Mouse (Mus musculus): Measurements from ENCODE around the gene Ntpcr. TPM values are rescaled to one million over a fixed set of nuclear protein-coding genes. Genes with fewer than 3 reads are reported as not detected.

Gene Ntpcr
- polyA plus RNA-seq, 1 experiment = 39.6 TPM

DNA sequence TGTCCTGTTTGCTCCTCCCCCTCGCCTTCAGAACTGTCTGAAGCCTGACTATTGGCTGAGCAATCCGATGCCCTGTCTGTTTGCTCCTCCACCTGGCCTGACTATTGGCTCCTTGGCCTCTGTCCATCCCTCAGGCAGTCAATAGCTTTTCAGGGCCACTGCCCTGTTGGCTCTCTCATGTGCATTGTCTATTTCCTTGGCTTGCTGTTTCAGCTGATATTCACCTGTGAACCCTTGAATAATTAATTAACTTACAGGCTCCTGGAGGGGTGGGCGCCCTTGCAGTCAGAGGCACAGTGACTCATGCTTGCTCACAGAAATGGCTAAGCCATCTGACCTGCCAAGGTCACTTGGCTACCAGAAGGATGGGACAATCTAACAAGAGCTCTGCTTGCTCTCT, 52.4 kb downstream of the Ntpcr start:
- peaks cover 7% of the 10 kb centered on the region; the same call in 1 of the 2 replicates for H3K4me1 ChIP-seq (ENCODE audit: control insufficient read depth, insufficient read depth, low read length)
- no peak for TF ChIP-seq POLR2A (IDR thresholded peaks at IDR 0.05; ENCODE audit: borderline replicate concordance, low read depth, low read length)
- TF ChIP-seq CTCF (IDR thresholded peaks at IDR 0.05; ENCODE audit: low read depth, low read length) = no peak
- no peak overlapping the region for H3K4me3 ChIP-seq (ENCODE audit: insufficient read depth, low read length)
- no peak overlapping the region for H3K27ac ChIP-seq (ENCODE audit: insufficient read depth, low read depth, low read length)

DNA sequence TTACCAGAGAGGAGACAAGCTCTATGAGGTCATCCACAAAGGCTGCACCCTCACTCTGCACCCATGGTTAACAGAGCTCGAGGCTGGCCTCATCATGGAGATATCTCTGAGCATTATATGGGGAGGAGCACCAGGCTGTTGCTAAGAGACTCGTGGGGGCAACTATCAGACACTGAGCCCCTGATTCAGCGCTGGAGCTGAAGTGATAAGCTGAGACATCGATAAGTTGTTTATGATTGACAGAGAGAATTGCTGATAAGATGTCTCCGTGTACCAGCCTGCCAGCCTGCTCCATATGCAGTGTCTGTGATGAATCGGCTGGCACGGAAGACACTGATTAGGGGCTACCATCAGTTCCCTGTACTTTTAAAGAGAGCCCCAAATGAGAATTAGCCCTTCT, 57.1 kb downstream of the Ntpcr start:
- TF ChIP-seq CTCF (IDR thresholded peaks at IDR 0.05; ENCODE audit: low read depth, low read length) = no peak
- no peak for TF ChIP-seq POLR2A (IDR thresholded peaks at IDR 0.05; ENCODE audit: borderline replicate concordance, low read depth, low read length)
- Histone ChIP-seq H3K27ac (ENCODE audit: insufficient read depth, low read depth, low read length) (no peak overlapping the region), H3K4me3 (ENCODE audit: insufficient read depth, low read length) (no peak overlapping the region), H3K4me1 (ENCODE audit: control insufficient read depth, insufficient read depth, low read length) (no peaks in the 10 kb centered on the region)

- TF ChIP-seq POLR2A (IDR thresholded peaks at IDR 0.05; ENCODE audit: borderline replicate concordance, low read depth, low read length) = no peak
- TF ChIP-seq CTCF (IDR thresholded peaks at IDR 0.05; ENCODE audit: low read depth, low read length) = no peak
- Histone ChIP-seq H3K4me3 (ENCODE audit: insufficient read depth, low read length) (no peak overlapping the region), H3K27ac (ENCODE audit: insufficient read depth, low read depth, low read length) (no peak overlapping the region), H3K4me1 (ENCODE audit: control insufficient read depth, insufficient read depth, low read length) (no peaks in the 10 kb centered on the region)
Measured at GRCm38 (mm10) chr8:125792816-125793455, 63.2 kb downstream of the Ntpcr start.

- no peak for TF ChIP-seq POLR2A (IDR thresholded peaks at IDR 0.05; ENCODE audit: borderline replicate concordance, low read depth, low read length)
- no peak for TF ChIP-seq CTCF (IDR thresholded peaks at IDR 0.05; ENCODE audit: low read depth, low read length)
- Histone ChIP-seq H3K4me1 (ENCODE audit: control insufficient read depth, insufficient read depth, low read length) (no peaks in the 10 kb centered on the region), H3K4me3 (ENCODE audit: insufficient read depth, low read length) (no peak overlapping the region), H3K27ac (ENCODE audit: insufficient read depth, low read depth, low read length) (no peak overlapping the region)
Measured at GRCm38 (mm10) chr8:125795341-125795740, 65.6 kb downstream of the Ntpcr start.

DNA sequence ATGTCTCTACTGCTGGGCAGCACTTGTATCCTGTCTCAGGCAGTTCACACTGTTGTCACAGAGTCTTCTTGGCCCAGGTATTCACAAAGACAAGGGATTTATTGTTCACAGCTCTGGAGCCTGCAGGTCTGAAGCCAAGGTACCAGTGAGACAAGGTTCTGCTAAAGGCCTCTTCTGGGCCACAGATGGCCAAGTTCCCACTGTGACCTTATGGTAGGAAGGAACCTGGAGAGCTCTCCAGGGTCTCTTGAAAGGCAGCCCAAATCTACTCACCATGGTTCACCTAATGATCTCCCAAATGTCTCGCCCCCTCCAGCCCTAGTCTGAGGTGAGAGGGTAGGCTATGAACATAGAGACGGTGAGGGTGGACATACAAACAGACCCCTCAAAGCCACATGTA, 67.2 kb downstream of the Ntpcr start:
- TF ChIP-seq POLR2A (IDR thresholded peaks at IDR 0.05; ENCODE audit: borderline replicate concordance, low read depth, low read length) = no peak
- no peak for TF ChIP-seq CTCF (IDR thresholded peaks at IDR 0.05; ENCODE audit: low read depth, low read length)
- no peaks in the 10 kb centered on the region for H3K4me1 ChIP-seq (ENCODE audit: control insufficient read depth, insufficient read depth, low read length)
- no peak overlapping the region for H3K4me3 ChIP-seq (ENCODE audit: insufficient read depth, low read length)
- H3K27ac ChIP-seq (ENCODE audit: insufficient read depth, low read depth, low read length) = no peak overlapping the region

Other genes with a start within 250 kb of the Ntpcr start
- gene Sipa1l2, start 160.2 kb upstream of the Ntpcr start, polyA plus RNA-seq (2012; ENCODE audit: insufficient read depth, insufficient read length, missing spikeins) = 7.1 and 9.1 TPM in 2 replicates
- 0.92 and 1.2 TPM in 2 replicates for gene Map10, start 60.1 kb upstream of the Ntpcr start, polyA plus RNA-seq (2012; ENCODE audit: insufficient read depth, insufficient read length, missing spikeins)
- not detected in 2 replicates for gene Pcnx2, start 168.4 kb downstream of the Ntpcr start, polyA plus RNA-seq (2012; ENCODE audit: insufficient read depth, insufficient read length, missing spikeins)
- not detected in 2 replicates for gene Map3k21, start 180.5 kb downstream of the Ntpcr start, polyA plus RNA-seq (2012; ENCODE audit: insufficient read depth, insufficient read length, missing spikeins)